Mouse (Mus musculus): ENCODE results near the gene Plekhg2. TPM values are rescaled to one million over a fixed set of nuclear protein-coding genes. Genes with fewer than 3 reads are reported as not detected.

Gene Plekhg2
- polyA plus RNA-seq, 1 experiment: not detected

GRCm38 (mm10) chr7:28361647-28362341 is 10.6 kb downstream of the Plekhg2 start:
- 94% methylated on average over 20 of the region's 20 CpGs for WGBS
- no peaks in the 10 kb centered on the region; the same call in 1 of the 2 replicates for H3K4me1 ChIP-seq (ENCODE audit: control insufficient read depth, insufficient read depth, low read length)
- H3K27ac ChIP-seq (ENCODE audit: insufficient read depth, low read depth, low read length): no peak overlapping the region
- no peak overlapping the region for H3K4me3 ChIP-seq (ENCODE audit: insufficient read depth, low read depth, low read length)
- no peak for TF ChIP-seq CTCF (IDR thresholded peaks at IDR 0.05; ENCODE audit: insufficient read depth, low read depth, low read length)
- TF ChIP-seq POLR2A (IDR thresholded peaks at IDR 0.05; ENCODE audit: insufficient read depth, low read depth, low read length): no peak

- Histone ChIP-seq H3K27ac (ENCODE audit: insufficient read depth, low read depth, low read length) (no peak overlapping the region), H3K4me3 (ENCODE audit: insufficient read depth, low read depth, low read length) (no peak overlapping the region), H3K4me1 (ENCODE audit: control insufficient read depth, insufficient read depth, low read length) (no peaks in the 10 kb centered on the region; the same call in 1 of the 2 replicates)
- WGBS: 93% methylated on average over 6 of the region's 6 CpGs
- TF ChIP-seq POLR2A (IDR thresholded peaks at IDR 0.05; ENCODE audit: insufficient read depth, low read depth, low read length): no peak
- TF ChIP-seq CTCF (IDR thresholded peaks at IDR 0.05; ENCODE audit: insufficient read depth, low read depth, low read length): no peak
Measured at GRCm38 (mm10) chr7:28360291-28360690, 12.1 kb downstream of the Plekhg2 start.

GRCm38 (mm10) chr7:28359854-28360253 is 12.5 kb downstream of the Plekhg2 start:
- 86% methylated on average over 10 of the region's 10 CpGs for WGBS
- no peak for TF ChIP-seq POLR2A (IDR thresholded peaks at IDR 0.05; ENCODE audit: insufficient read depth, low read depth, low read length)
- TF ChIP-seq CTCF (IDR thresholded peaks at IDR 0.05; ENCODE audit: insufficient read depth, low read depth, low read length): no peak
- no peaks in the 10 kb centered on the region; the same call in 1 of the 2 replicates for H3K4me1 ChIP-seq (ENCODE audit: control insufficient read depth, insufficient read depth, low read length)
- H3K4me3 ChIP-seq (ENCODE audit: insufficient read depth, low read depth, low read length): no peak overlapping the region
- H3K27ac ChIP-seq (ENCODE audit: insufficient read depth, low read depth, low read length): no peak overlapping the region

GRCm38 (mm10) chr7:28358431-28358830 is 14.0 kb downstream of the Plekhg2 start:
- no peak overlapping the region for H3K27ac ChIP-seq (ENCODE audit: insufficient read depth, low read depth, low read length)
- no peak overlapping the region for H3K4me3 ChIP-seq (ENCODE audit: insufficient read depth, low read depth, low read length)
- H3K4me1 ChIP-seq (ENCODE audit: control insufficient read depth, insufficient read depth, low read length): no peaks in the 10 kb centered on the region; the same call in 1 of the 2 replicates
- WGBS: 47% methylated on average over 7 of the region's 7 CpGs
- no peak for TF ChIP-seq POLR2A (IDR thresholded peaks at IDR 0.05; ENCODE audit: insufficient read depth, low read depth, low read length)
- no peak for TF ChIP-seq CTCF (IDR thresholded peaks at IDR 0.05; ENCODE audit: insufficient read depth, low read depth, low read length)

GRCm38 (mm10) chr7:28357984-28358383 is 14.4 kb downstream of the Plekhg2 start:
- Histone ChIP-seq H3K4me1 (ENCODE audit: control insufficient read depth, insufficient read depth, low read length) (no peaks in the 10 kb centered on the region; the same call in 1 of the 2 replicates), H3K4me3 (ENCODE audit: insufficient read depth, low read depth, low read length) (no peak overlapping the region), H3K27ac (ENCODE audit: insufficient read depth, low read depth, low read length) (no peak overlapping the region)
- WGBS: 10% methylated on average over 5 of the region's 5 CpGs
- TF ChIP-seq CTCF (IDR thresholded peaks at IDR 0.05; ENCODE audit: insufficient read depth, low read depth, low read length): no peak
- TF ChIP-seq POLR2A (IDR thresholded peaks at IDR 0.05; ENCODE audit: insufficient read depth, low read depth, low read length): no peak

- Histone ChIP-seq H3K4me3 (ENCODE audit: insufficient read depth, low read depth, low read length) (no peak overlapping the region), H3K27ac (ENCODE audit: insufficient read depth, low read depth, low read length) (no peak overlapping the region), H3K4me1 (ENCODE audit: control insufficient read depth, insufficient read depth, low read length) (no peaks in the 10 kb centered on the region; the same call in 1 of the 2 replicates)
- no peak for TF ChIP-seq CTCF (IDR thresholded peaks at IDR 0.05; ENCODE audit: insufficient read depth, low read depth, low read length)
- WGBS: 5% methylated on average over 5 of the region's 5 CpGs
Measured at GRCm38 (mm10) chr7:28356981-28357380, 15.4 kb downstream of the Plekhg2 start.

- TF ChIP-seq CTCF (IDR thresholded peaks at IDR 0.05; ENCODE audit: insufficient read depth, low read depth, low read length): no peak
- WGBS: 93% methylated on average over 3 of the region's 3 CpGs
Measured at GRCm38 (mm10) chr7:28355221-28355620, 17.2 kb downstream of the Plekhg2 start.

GRCm38 (mm10) chr7:28354596-28354995 is 17.8 kb downstream of the Plekhg2 start:
- no peak for TF ChIP-seq CTCF (IDR thresholded peaks at IDR 0.05; ENCODE audit: insufficient read depth, low read depth, low read length)
- Histone ChIP-seq H3K27ac (ENCODE audit: insufficient read depth, low read depth, low read length) (no peak overlapping the region), H3K4me1 (ENCODE audit: control insufficient read depth, insufficient read depth, low read length) (peaks cover 7% of the 10 kb centered on the region), H3K4me3 (ENCODE audit: insufficient read depth, low read depth, low read length) (no peak overlapping the region)
- 88% methylated on average over 3 of the region's 3 CpGs for WGBS

More at GRCm38 (mm10) chr7:28355221-28355620, 17.2 kb downstream of the Plekhg2 start:
- H3K4me3 ChIP-seq (ENCODE audit: insufficient read depth, low read depth, low read length): no peak overlapping the region
- peaks cover 3% of the 10 kb centered on the region; the same call in 1 of the 2 replicates for H3K4me1 ChIP-seq (ENCODE audit: control insufficient read depth, insufficient read depth, low read length)
- H3K27ac ChIP-seq (ENCODE audit: insufficient read depth, low read depth, low read length): no peak overlapping the region

- Histone ChIP-seq H3K4me3 (ENCODE audit: insufficient read depth, low read depth, low read length) (no peak overlapping the region), H3K27ac (ENCODE audit: insufficient read depth, low read depth, low read length) (no peak overlapping the region), H3K4me1 (ENCODE audit: control insufficient read depth, insufficient read depth, low read length) (peaks cover 7% of the 10 kb centered on the region)
- TF ChIP-seq CTCF (IDR thresholded peaks at IDR 0.05; ENCODE audit: insufficient read depth, low read depth, low read length): no peak
- no peak for TF ChIP-seq POLR2A (IDR thresholded peaks at IDR 0.05; ENCODE audit: insufficient read depth, low read depth, low read length)
- 88% methylated on average over 3 of the region's 3 CpGs for WGBS
Measured at GRCm38 (mm10) chr7:28354113-28354581, 18.3 kb downstream of the Plekhg2 start.
